Mouse (Mus musculus): ENCODE data around the gene Gm20716.

GRCm38 (mm10) chr2:168147722-168148432, 82.3 kb downstream of the Gm20716 start:
- TF ChIP-seq CTCF (IDR thresholded peaks at IDR 0.05; ENCODE audit: control insufficient read depth, insufficient read depth, insufficient replicate concordance, low read depth, low read length), result no peak
- TF ChIP-seq POLR2A (IDR thresholded peaks at IDR 0.05; ENCODE audit: control insufficient read depth, low read depth, low read length), result no peak

Data from testis, adult 2 months (tissue).